Mouse (Mus musculus) natural killer cell, adult 2 months (primary cell): ENCODE results near the gene Mettl7a1.
"Not testable (repeated sequence)": the region's sequence is repeated elsewhere in the genome, so short reads cannot be mapped to it uniquely, and the experiment has no call there.

Source experiments
- DNase-seq, 2 experiments: peaks; one replicate each; pipeline ENCODE4 v3.0.0; 2022; ENCODE audit warnings: low spot score in 2 of 2

The Mettl7a1 gene

GRCm38 (mm10) chr15:100304019-100304991 lies at the start of gene Mettl7a1:
TSS of gene Mettl7a1 (plus strand) at chr15:100304140.
- peak; percentile 29 to 44 for DNase-seq

GRCm38 (mm10) chr15:100256386-100256785 lies 47.6 kb upstream of the Mettl7a1 start:
- no peak for DNase-seq

- DNase-seq: no peak
Observed at GRCm38 (mm10) chr15:100257305-100257704, 46.6 kb upstream of the Mettl7a1 start.

- DNase-seq: no peak
Observed at GRCm38 (mm10) chr15:100258646-100259425, 45.1 kb upstream of the Mettl7a1 start.

GRCm38 (mm10) chr15:100260351-100260750 lies 43.6 kb upstream of the Mettl7a1 start:
- not testable (repeated sequence) for DNase-seq

GRCm38 (mm10) chr15:100263246-100263905 lies 40.6 kb upstream of the Mettl7a1 start:
- DNase-seq: peak in 1 of 2 experiments; percentile 8

GRCm38 (mm10) chr15:100265586-100266325 lies 38.2 kb upstream of the Mettl7a1 start:
- peak; percentile 39 to 65 for DNase-seq

GRCm38 (mm10) chr15:100268916-100269315 lies 35.0 kb upstream of the Mettl7a1 start:
- no peak for DNase-seq

- DNase-seq: no peak
Observed at GRCm38 (mm10) chr15:100269776-100270175, 34.2 kb upstream of the Mettl7a1 start.

GRCm38 (mm10) chr15:100270609-100271008 lies 33.3 kb upstream of the Mettl7a1 start:
- not testable (repeated sequence) for DNase-seq

- DNase-seq: no peak
Observed at GRCm38 (mm10) chr15:100271411-100271810, 32.5 kb upstream of the Mettl7a1 start.

GRCm38 (mm10) chr15:100273791-100274308 lies 30.1 kb upstream of the Mettl7a1 start:
- DNase-seq: not testable (repeated sequence)

GRCm38 (mm10) chr15:100274790-100275559 lies 29.0 kb upstream of the Mettl7a1 start:
- no peak for DNase-seq

GRCm38 (mm10) chr15:100276403-100276802 lies 27.5 kb upstream of the Mettl7a1 start:
- no peak for DNase-seq

GRCm38 (mm10) chr15:100277586-100277985 lies 26.4 kb upstream of the Mettl7a1 start:
- DNase-seq: no peak

GRCm38 (mm10) chr15:100280626-100281025 lies 23.3 kb upstream of the Mettl7a1 start, which contains the start of gene Tmprss12:
TSS of gene Tmprss12 (plus strand) at chr15:100280837.
- no peak for DNase-seq

- no peak for DNase-seq
Observed at GRCm38 (mm10) chr15:100288980-100289379, 15.0 kb upstream of the Mettl7a1 start.

- DNase-seq: no peak
Observed at GRCm38 (mm10) chr15:100290858-100291257, 13.1 kb upstream of the Mettl7a1 start.

GRCm38 (mm10) chr15:100292326-100292725 lies 11.6 kb upstream of the Mettl7a1 start:
- no peak for DNase-seq

- no peak for DNase-seq
Observed at GRCm38 (mm10) chr15:100297856-100298255, 6.1 kb upstream of the Mettl7a1 start.
